Mouse (Mus musculus): ENCODE data around the gene Cacna1a. TPM values are rescaled to one million over a fixed set of nuclear protein-coding genes. Genes with fewer than 3 reads are reported as not detected.
A peak's percentile ranks its signal among the peaks of the same experiment; 100 is the strongest.

Gene Cacna1a
- total RNA-seq, 2 experiments from 2014 or later, result 243 to 258 TPM

DNA sequence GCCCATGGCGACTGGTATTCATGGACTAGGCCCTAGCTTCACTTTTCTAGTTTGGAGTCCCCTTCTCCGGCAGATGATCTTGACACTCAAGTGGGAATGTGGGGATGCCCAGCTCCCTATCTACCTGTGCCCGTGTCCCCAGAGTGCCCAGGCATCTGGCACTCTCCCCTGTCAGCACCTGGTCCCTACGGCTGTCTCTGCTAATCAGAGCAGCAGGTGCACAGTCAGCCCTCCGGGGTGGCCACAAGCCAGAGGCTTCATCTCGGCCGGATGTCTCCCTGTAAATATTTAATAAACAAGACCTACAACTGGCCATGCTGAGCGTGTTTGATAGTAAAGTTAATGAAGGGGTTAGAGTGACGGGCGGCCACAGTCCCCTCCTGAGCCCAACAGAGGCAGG is 47.1 kb downstream of the Cacna1a start:
- no peak for TF ChIP-seq CTCF (IDR thresholded peaks at IDR 0.05)
- intact Hi-C loops (cut with DNase I), result no loop called here
- H3K27ac ChIP-seq, result no peak overlapping the region
- H3K4me3 ChIP-seq, result no peak overlapping the region
- no peak for DNase-seq (ENCODE audit: extremely low spot score in 1 of 2, low spot score in 2 of 2)

- intact Hi-C loops (cut with DNase I), result no loop called here
- no peak overlapping the region for H3K27ac ChIP-seq
- no peak for TF ChIP-seq CTCF (IDR thresholded peaks at IDR 0.05)
- no peak overlapping the region for H3K4me3 ChIP-seq
- no peak for DNase-seq (ENCODE audit: extremely low spot score in 1 of 2, low spot score in 2 of 2)
These were observed 51.6 kb downstream of the Cacna1a start for GRCm38 (mm10) chr8:84439813-84440212.

GRCm38 (mm10) chr8:84442043-84442442 is 53.8 kb downstream of the Cacna1a start:
- intact Hi-C loops (cut with DNase I), result no loop called here

DNA sequence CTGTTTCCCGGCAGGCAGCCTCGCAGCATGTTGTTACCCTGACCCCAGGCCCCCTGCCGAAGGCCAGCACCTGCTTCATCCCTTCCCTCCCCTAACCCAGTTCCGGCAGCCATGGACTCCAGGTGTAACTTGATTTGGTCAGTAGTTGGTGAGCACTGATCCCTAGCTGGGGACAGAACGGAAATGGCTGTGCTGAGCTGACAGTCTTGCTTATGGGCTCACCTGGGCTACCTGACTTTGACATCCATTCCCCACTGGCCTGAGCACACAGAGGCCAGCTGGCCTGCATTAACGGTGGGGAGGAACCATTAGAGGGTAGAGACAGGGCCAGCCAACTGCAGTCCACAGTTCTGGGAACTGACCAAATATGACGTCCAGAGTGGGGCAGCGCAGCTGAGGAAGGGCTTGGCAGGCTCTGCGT is 58.3 kb downstream of the Cacna1a start:
- intact Hi-C loops (cut with DNase I), result no loop called here
- Histone ChIP-seq H3K4me3 (no peak overlapping the region), H3K27ac (0 out of 2 replicates have a peak overlapping the region, but pooled peaks have one; percentile 28)
- no peak for DNase-seq (ENCODE audit: extremely low spot score in 1 of 2, low spot score in 2 of 2)
- no peak for TF ChIP-seq CTCF (IDR thresholded peaks at IDR 0.05)

More at GRCm38 (mm10) chr8:84442043-84442442, 53.8 kb downstream of the Cacna1a start:
- no peak overlapping the region for H3K27ac ChIP-seq
- H3K4me3 ChIP-seq, result no peak overlapping the region
- DNase-seq (ENCODE audit: extremely low spot score in 1 of 2, low spot score in 2 of 2), result no peak
- no peak for TF ChIP-seq CTCF (IDR thresholded peaks at IDR 0.05)

GRCm38 (mm10) chr8:84454532-84454931 is 66.3 kb downstream of the Cacna1a start:
- no peak for DNase-seq (ENCODE audit: extremely low spot score in 1 of 2, low spot score in 2 of 2)
- Histone ChIP-seq H3K4me3 (no peak overlapping the region), H3K27ac (no peak overlapping the region)
- intact Hi-C loops (cut with DNase I), result no loop called here
- no peak for TF ChIP-seq CTCF (IDR thresholded peaks at IDR 0.05)

GRCm38 (mm10) chr8:84458853-84459252 is 70.6 kb downstream of the Cacna1a start:
- peak overlapping the region; percentile 70 for H3K27ac ChIP-seq
- intact Hi-C loops (cut with DNase I), result no loop called here
- no peak for TF ChIP-seq CTCF (IDR thresholded peaks at IDR 0.05)
- no peak overlapping the region for H3K4me3 ChIP-seq
- DNase-seq (ENCODE audit: extremely low spot score in 1 of 2, low spot score in 2 of 2), result peak in 1 of 2 experiments; percentile 33

DNA sequence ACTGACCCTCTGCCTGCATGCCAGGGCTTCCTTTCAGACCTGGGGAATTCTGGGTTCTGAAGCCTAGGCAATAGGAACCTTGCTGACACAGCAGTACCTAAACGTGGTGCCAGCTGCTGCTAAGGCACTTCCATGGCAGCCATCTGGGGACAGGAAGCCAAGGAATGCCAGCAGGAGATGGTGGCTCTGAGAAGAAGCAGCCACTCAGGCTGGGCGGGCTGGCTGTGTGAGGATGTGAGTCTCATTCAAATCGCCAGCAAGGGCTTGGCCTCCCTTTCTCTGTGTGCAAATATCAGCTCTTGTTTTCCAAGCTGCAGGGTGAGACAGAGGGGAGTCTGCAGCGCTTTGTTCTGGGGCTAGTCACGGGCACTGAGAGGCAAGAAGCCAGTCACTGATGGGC is 71.0 kb downstream of the Cacna1a start:
- Histone ChIP-seq H3K27ac (peak overlapping the region; percentile 70), H3K4me3 (no peak overlapping the region)
- TF ChIP-seq CTCF (IDR thresholded peaks at IDR 0.05), result no peak
- intact Hi-C loops (cut with DNase I), result no loop called here
- peak in 1 of 2 experiments; percentile 35 for DNase-seq (ENCODE audit: extremely low spot score in 1 of 2, low spot score in 2 of 2)

- no peak for TF ChIP-seq CTCF (IDR thresholded peaks at IDR 0.05)
- Histone ChIP-seq H3K27ac (no peak overlapping the region), H3K4me3 (no peak overlapping the region)
- intact Hi-C loops (cut with DNase I), result no loop called here
- DNase-seq (ENCODE audit: extremely low spot score in 1 of 2, low spot score in 2 of 2), result no peak
These were observed 72.5 kb downstream of the Cacna1a start for GRCm38 (mm10) chr8:84460698-84461097.

GRCm38 (mm10) chr8:84466932-84467331 is 78.7 kb downstream of the Cacna1a start:
- no peak overlapping the region for H3K27ac ChIP-seq
- intact Hi-C loops (cut with DNase I), result no loop called here
- DNase-seq (ENCODE audit: extremely low spot score in 1 of 2, low spot score in 2 of 2), result no peak
- no peak overlapping the region for H3K4me3 ChIP-seq
- TF ChIP-seq CTCF (IDR thresholded peaks at IDR 0.05), result no peak

GRCm38 (mm10) chr8:84469076-84469475 is 80.8 kb downstream of the Cacna1a start:
- no peak for DNase-seq (ENCODE audit: extremely low spot score in 1 of 2, low spot score in 2 of 2)
- H3K27ac ChIP-seq, result no peak overlapping the region
- no peak overlapping the region for H3K4me3 ChIP-seq

GRCm38 (mm10) chr8:84471271-84471995 is 83.2 kb downstream of the Cacna1a start:
- intact Hi-C loops (cut with DNase I), result no loop called here
- Histone ChIP-seq H3K27ac (no peak overlapping the region), H3K4me3 (no peak overlapping the region)
- DNase-seq (ENCODE audit: extremely low spot score in 1 of 2, low spot score in 2 of 2), result no peak
- no peak for TF ChIP-seq CTCF (IDR thresholded peaks at IDR 0.05)

More at GRCm38 (mm10) chr8:84469076-84469475, 80.8 kb downstream of the Cacna1a start:
- intact Hi-C loops (cut with DNase I), result no loop called here
- no peak for TF ChIP-seq CTCF (IDR thresholded peaks at IDR 0.05)

GRCm38 (mm10) chr8:84474456-84474855 is 86.2 kb downstream of the Cacna1a start:
- intact Hi-C loops (cut with DNase I), result no loop called here
- H3K4me3 ChIP-seq, result no peak overlapping the region
- no peak for DNase-seq (ENCODE audit: extremely low spot score in 1 of 2, low spot score in 2 of 2)
- H3K27ac ChIP-seq, result no peak overlapping the region
- TF ChIP-seq CTCF (IDR thresholded peaks at IDR 0.05), result peak; percentile 46

- H3K4me3 ChIP-seq, result no peak overlapping the region
- H3K27ac ChIP-seq, result no peak overlapping the region
- intact Hi-C loops (cut with DNase I), result loop anchor here (1.0 kb wide), 1 partner anchor 18 kb away; no protein-coding TSS in a partner anchor
- TF ChIP-seq CTCF (IDR thresholded peaks at IDR 0.05), result no peak
- no peak for DNase-seq (ENCODE audit: extremely low spot score in 1 of 2, low spot score in 2 of 2)
These were observed 89.1 kb downstream of the Cacna1a start for GRCm38 (mm10) chr8:84477341-84477740.

All from left cerebral cortex, adult 2 months (tissue).